Mouse (Mus musculus) forebrain, embryonic 12.5 days (tissue): ENCODE measurements at regions not wholly inside any gene's neighbourhood (a gene's known extent, or its start where the extent isn't known, plus 50 kb on each side); places are given as distances from the start of the nearest gene placed in this dataset.
A peak's percentile ranks its signal among the peaks of the same experiment; 100 is the strongest.

Source experiments
- ATAC-seq: fragments of 200-750 bp; cut with Nextera tagmentation; 2 replicates; pipeline ENCODE4 v1.8.0; 2017; ENCODE audit warnings: moderate TSS enrichment; ENCODE audit not compliant: low FRiP score
- H3K27ac ChIP-seq: fragments of 300-500 bp; sonication (generic); 2 replicates; pipeline ENCODE4 v1.5.1; 2016; ENCODE audit warnings: mild to moderate bottlenecking
- H3K27me3 ChIP-seq: fragments of 300-500 bp; sonication (generic); 2 replicates; pipeline ENCODE4 v1.6.1; 2016; ENCODE audit warnings: mild to moderate bottlenecking
- H3K36me3 ChIP-seq: fragments of 300-500 bp; sonication (generic); replicated peaks from 2 replicates; pipeline ENCODE4 v1.6.1; 2016; ENCODE audit warnings: mild to moderate bottlenecking
- H3K4me1 ChIP-seq: fragments of 300-500 bp; sonication (generic); 2 replicates; pipeline ENCODE4 v1.6.1; 2016
- H3K4me2 ChIP-seq: fragments of 300-500 bp; sonication (generic); 2 replicates; pipeline ENCODE4 v1.6.1; 2016; ENCODE audit warnings: mild to moderate bottlenecking, moderate library complexity
- H3K4me3 ChIP-seq: fragments of 300-500 bp; sonication (generic); replicated peaks from 2 replicates; pipeline ENCODE4 v1.5.1; 2016; ENCODE audit warnings: mild to moderate bottlenecking
- H3K9ac ChIP-seq: fragments of 300-500 bp; sonication (generic); 2 replicates; pipeline ENCODE4 v1.6.1; 2016; ENCODE audit warnings: mild to moderate bottlenecking
- H3K9me3 ChIP-seq: fragments of 300-500 bp; sonication (generic); 2 replicates; pipeline ENCODE4 v1.6.1; 2016
- WGBS: fragments of 180-500 bp; shearing (Covaris S2); methylation state at CpG from one replicate; pipeline ENCODE4 v1.1.7; 2016; 5-methylcytosine and 5-hydroxymethylcytosine counted together

DNA sequence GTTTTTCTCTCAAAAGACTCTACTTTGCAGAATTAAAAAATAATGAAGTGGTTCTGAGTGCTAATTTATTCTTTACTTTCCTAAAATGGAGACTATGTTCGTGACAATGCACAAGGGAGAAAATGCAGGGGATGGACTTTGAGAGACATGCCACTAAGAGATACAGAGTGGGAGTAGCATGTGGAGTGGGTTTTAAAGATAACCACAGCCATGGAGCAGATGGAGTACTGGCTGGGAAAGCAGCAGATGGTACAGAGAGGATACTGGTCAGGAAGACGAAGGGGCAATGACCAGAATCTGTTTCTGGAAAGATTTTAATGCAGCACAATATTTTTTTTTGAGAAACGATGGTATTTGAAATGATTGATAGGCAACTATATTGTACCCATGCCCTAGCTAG, 416.7 kb downstream of the Chl1 start:
- Histone ChIP-seq H3K27me3 (no peaks in the 10 kb centered on the region), H3K27ac (no peak overlapping the region), H3K36me3 (no peaks in the 10 kb centered on the region), H3K4me3 (no peak overlapping the region), H3K4me2 (no peak overlapping the region), H3K4me1 (no peaks in the 10 kb centered on the region), H3K9me3 (no peaks in the 10 kb centered on the region), H3K9ac (no peak overlapping the region)
- WGBS = 88% methylated on average over 3 of the region's 3 CpGs
- no peak for ATAC-seq

DNA sequence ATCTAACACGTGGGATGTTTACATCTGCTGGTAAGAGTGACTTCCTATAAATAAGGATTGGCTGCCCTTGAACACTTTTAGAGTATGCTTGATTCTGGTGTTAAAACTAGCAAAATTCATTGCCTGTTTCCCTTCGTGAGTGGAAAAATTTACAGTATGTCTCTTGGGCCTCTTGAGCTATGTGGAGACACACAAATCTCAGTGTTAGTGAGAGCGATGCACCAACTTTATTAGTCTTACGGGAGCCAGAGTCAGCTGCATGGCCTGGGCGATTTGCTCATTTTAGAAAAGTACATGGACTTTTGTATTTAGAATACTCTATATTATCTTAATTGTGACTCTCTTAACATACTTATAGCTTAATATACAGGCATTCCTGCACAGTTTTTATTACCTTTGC, 430.0 kb downstream of the Chl1 start:
- no peak overlapping the region for H3K27ac ChIP-seq
- ATAC-seq = no peak
- H3K36me3 ChIP-seq = no peaks in the 10 kb centered on the region
- no peak overlapping the region for H3K4me2 ChIP-seq
- H3K9me3 ChIP-seq = no peaks in the 10 kb centered on the region
- no peaks in the 10 kb centered on the region for H3K4me1 ChIP-seq
- 88% methylated on average over 5 of the region's 5 CpGs for WGBS
- H3K4me3 ChIP-seq = no peak overlapping the region
- no peak overlapping the region for H3K9ac ChIP-seq
- H3K27me3 ChIP-seq = no peaks in the 10 kb centered on the region

DNA sequence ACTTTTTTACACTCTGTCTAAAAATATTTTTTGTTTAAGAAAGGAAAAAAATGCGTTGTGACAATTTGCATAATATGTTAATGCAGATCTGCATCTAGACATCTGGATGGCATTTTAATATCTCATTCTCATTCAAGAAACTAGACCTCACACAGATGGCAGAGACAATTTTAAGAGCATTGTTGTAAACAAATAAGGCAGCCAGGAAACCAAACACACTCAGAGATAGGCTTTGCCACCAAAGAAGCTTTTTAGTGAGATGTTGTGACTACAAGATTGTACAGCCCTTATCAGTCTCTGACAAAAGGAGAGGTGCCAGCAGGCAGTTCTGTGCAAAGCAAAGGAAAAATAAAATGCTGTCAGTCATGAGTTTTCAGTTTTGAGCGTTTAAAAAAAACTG, 434.0 kb downstream of the Chl1 start:
- H3K27me3 ChIP-seq = no peaks in the 10 kb centered on the region
- ATAC-seq = no peak
- no peaks in the 10 kb centered on the region for H3K4me1 ChIP-seq
- no peaks in the 10 kb centered on the region for H3K9me3 ChIP-seq
- H3K9ac ChIP-seq = no peak overlapping the region
- H3K4me2 ChIP-seq = no peak overlapping the region
- H3K36me3 ChIP-seq = no peaks in the 10 kb centered on the region
- H3K27ac ChIP-seq = no peak overlapping the region
- no peak overlapping the region for H3K4me3 ChIP-seq
- 76% methylated on average over 2 of the region's 2 CpGs for WGBS

DNA sequence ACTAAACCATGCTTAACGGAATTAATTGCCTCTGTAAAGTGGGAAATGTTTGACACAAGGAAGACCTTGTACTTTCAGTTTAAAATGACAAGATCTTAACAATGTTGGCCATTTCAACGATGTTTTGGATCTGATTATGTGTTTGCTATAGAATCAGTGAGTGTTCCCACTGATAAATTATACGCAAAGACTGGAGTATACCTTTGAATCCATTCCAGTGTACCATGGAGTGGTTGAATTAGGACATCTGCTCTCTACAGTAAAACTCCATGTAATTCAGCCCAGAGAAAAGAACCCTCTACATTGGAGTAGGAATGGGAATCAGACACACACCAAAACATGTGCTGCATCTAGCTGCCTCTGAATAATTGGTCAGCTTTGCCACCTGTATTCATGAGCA, 437.1 kb downstream of the Chl1 start:
- no peak for ATAC-seq
- Histone ChIP-seq H3K36me3 (no peaks in the 10 kb centered on the region), H3K4me2 (no peak overlapping the region), H3K9me3 (no peaks in the 10 kb centered on the region), H3K27me3 (no peaks in the 10 kb centered on the region), H3K4me1 (no peaks in the 10 kb centered on the region), H3K9ac (no peak overlapping the region), H3K27ac (no peak overlapping the region), H3K4me3 (no peak overlapping the region)
- WGBS = 80% methylated on average over 3 of the region's 3 CpGs

DNA sequence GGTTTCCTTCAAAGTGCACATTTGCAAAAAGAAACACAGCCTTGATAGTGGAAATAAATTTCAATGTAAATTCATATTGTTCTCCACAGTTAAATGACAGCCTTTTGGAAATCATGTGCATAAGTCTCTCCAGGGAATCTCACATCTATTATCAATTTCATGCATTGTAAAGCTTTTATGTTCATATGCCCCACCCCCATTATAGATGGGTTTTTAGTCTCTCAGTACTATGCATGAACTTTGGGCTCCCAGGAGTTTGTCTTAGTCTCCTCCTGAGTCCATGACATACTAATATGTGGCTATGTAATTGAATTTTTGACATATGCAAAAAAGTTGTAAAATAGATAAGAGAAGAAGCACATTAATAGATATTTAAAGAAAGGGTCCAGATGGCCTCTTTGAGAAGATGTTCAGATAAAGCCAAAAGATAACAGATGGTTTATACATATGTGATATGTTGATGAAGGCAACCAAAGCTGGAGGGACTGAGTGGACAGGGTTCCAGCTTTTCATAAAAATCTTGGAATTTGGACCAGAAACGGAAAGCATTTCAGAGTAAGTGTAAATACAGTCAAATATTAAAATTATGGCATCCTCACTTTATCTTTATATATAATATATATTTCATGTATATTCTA, 442.9 kb downstream of the Chl1 start:
- no peaks in the 10 kb centered on the region for H3K36me3 ChIP-seq
- 88% methylated on average over 1 of the region's 1 CpGs for WGBS
- 0 out of 2 replicates have a peak, but pooled peaks have one; percentile 27 for ATAC-seq
- no peak overlapping the region for H3K9ac ChIP-seq
- H3K4me3 ChIP-seq = no peak overlapping the region
- H3K27ac ChIP-seq = no peak overlapping the region
- no peak overlapping the region for H3K4me2 ChIP-seq
- no peaks in the 10 kb centered on the region for H3K4me1 ChIP-seq
- H3K9me3 ChIP-seq = no peaks in the 10 kb centered on the region
- no peaks in the 10 kb centered on the region for H3K27me3 ChIP-seq

DNA sequence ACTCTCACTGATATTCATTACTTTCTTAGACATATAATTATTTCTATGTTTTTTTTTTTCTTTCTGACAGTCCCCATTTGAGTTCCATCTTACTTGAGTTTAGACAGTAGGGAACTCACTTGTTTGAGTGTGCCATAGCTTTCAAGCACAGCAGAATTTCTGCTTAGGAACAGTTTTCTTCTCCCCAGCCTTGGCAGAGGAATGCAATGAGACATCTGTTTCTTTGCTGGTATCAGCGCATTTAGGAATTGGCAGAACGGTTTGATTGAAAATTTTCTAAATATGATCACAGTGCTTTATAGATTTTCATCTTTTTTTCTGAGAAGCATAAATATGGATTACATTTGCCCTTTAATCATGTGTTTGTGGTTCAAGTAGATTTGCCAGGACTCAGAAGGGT, 448.6 kb downstream of the Chl1 start:
- H3K9me3 ChIP-seq = no peaks in the 10 kb centered on the region
- ATAC-seq = no peak
- no peak overlapping the region for H3K4me2 ChIP-seq
- H3K27ac ChIP-seq = no peak overlapping the region
- no peak overlapping the region for H3K9ac ChIP-seq
- no peaks in the 10 kb centered on the region for H3K4me1 ChIP-seq
- H3K4me3 ChIP-seq = no peak overlapping the region
- WGBS = 88% methylated on average over 2 of the region's 2 CpGs
- no peaks in the 10 kb centered on the region for H3K27me3 ChIP-seq
- H3K36me3 ChIP-seq = no peaks in the 10 kb centered on the region

DNA sequence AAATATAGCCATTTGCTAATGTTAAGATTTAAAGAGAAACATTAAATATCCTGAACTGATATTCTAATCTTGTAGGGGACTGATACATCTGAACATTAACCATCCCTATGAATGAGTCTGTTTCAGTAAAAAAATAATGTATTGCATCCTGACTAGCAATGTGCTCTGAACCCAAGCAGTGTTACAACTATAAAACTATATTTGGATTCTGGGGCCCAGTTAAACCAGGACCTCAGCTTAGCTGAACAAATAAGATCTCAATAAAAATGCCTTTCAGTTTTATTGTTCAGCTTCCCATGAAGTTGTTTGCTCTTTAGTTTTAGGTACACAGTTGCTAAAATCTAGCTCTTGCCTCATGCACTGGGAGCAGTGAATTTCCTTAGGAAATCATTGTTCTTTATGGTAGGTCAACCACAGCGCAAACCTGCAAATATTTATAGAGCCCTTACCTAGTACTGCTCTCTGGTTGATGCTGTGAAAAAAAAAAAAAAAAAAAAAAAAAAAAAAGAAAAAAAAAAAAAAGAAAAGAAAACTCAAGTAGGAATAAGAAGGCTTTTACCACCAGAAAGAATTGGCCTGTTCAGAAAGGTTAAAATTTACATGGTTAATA, 457.5 kb downstream of the Chl1 start:
- Histone ChIP-seq H3K36me3 (no peaks in the 10 kb centered on the region), H3K9ac (no peak overlapping the region), H3K27ac (no peak overlapping the region), H3K9me3 (no peaks in the 10 kb centered on the region), H3K4me1 (no peaks in the 10 kb centered on the region), H3K4me2 (no peak overlapping the region), H3K4me3 (no peak overlapping the region), H3K27me3 (no peaks in the 10 kb centered on the region)
- WGBS = 82% methylated on average over 1 of the region's 1 CpGs
- no peak for ATAC-seq

DNA sequence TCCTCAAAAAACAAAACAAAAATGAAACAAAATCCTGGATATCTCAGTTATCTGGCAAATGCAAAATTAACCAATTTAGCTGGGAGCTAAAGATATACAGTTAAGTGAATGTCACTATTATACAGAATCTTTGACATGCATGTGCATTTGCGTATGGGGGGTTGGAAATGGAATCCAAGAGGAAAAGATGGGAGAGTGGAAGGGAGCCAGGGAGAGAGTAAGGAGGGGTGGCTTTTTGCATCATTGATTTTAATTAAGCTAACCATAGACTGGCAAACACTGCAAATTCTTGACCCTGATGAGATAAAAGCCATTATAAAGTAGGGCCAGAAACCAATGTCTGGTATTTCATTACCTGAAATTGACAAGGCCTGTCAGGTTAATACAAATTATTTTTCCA, 488.8 kb downstream of the Chl1 start:
- Histone ChIP-seq H3K4me2 (no peak overlapping the region), H3K36me3 (no peaks in the 10 kb centered on the region), H3K4me1 (no peaks in the 10 kb centered on the region), H3K27me3 (no peaks in the 10 kb centered on the region), H3K9me3 (no peaks in the 10 kb centered on the region), H3K27ac (no peak overlapping the region), H3K9ac (no peak overlapping the region), H3K4me3 (no peak overlapping the region)
- ATAC-seq = no peak
- 69% methylated on average over 1 of the region's 1 CpGs for WGBS

DNA sequence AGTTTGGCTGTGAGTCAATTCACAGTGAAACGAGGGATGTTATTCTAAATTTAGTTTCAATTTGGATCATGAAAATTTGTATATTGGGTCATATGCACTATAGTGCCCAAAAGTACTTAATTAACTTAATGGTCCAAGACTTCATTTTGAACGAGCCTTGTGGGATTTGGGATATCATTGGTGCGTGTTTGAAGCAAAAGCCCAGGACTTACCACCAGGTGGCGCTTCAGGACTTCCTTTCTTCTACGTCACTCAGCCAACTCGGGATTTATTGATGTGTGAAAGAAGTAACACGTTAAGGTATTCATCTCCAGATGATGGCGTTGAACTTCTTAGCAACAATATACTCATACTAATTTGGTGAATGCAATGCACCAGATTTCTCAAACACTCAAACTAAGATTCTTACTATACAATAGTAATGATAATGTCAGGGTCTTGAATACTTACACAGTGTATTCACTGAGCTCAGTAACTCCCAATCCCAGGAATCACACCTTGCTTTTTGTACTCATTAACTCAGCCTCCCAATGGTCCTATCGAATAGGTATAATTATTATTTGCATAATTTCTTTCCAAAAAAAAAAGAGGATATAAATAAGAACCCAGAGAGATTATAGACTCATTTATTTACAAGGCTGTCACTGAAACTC, 464.0 kb upstream of the Cntn6 start:
- no peak overlapping the region for H3K9ac ChIP-seq
- ATAC-seq = peak; percentile 80
- H3K27ac ChIP-seq = no peak overlapping the region
- H3K4me3 ChIP-seq = no peak overlapping the region
- no peak overlapping the region for H3K4me2 ChIP-seq
- H3K36me3 ChIP-seq = no peaks in the 10 kb centered on the region
- 9% methylated on average over 9 of the region's 9 CpGs for WGBS
- H3K4me1 ChIP-seq = no peaks in the 10 kb centered on the region
- H3K27me3 ChIP-seq = no peaks in the 10 kb centered on the region
- no peaks in the 10 kb centered on the region for H3K9me3 ChIP-seq

DNA sequence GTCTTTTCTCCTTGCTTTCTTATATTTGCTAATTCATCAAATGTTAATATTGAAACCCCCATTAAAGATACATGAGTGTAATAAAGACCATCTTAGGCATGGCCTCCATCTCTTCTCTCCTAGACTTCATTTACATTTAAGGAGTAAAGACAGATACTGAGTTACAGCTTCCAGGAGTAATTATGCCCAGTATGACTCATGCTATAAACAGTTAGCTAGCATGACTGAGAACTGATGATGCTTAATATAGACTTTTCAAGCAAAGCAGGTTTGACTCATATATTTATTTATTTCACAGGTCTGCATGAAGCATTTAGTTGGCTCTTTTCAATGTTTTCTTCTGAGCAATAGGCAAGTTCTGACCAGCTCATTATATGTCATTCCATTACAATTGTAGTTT, 453.7 kb upstream of the Cntn6 start:
- Histone ChIP-seq H3K27me3 (no peaks in the 10 kb centered on the region), H3K4me1 (no peaks in the 10 kb centered on the region; the same call in 1 of the 2 replicates), H3K27ac (no peak overlapping the region), H3K4me3 (no peak overlapping the region), H3K4me2 (no peak overlapping the region), H3K9me3 (no peaks in the 10 kb centered on the region), H3K9ac (no peak overlapping the region), H3K36me3 (no peaks in the 10 kb centered on the region)
- no peak for ATAC-seq

DNA sequence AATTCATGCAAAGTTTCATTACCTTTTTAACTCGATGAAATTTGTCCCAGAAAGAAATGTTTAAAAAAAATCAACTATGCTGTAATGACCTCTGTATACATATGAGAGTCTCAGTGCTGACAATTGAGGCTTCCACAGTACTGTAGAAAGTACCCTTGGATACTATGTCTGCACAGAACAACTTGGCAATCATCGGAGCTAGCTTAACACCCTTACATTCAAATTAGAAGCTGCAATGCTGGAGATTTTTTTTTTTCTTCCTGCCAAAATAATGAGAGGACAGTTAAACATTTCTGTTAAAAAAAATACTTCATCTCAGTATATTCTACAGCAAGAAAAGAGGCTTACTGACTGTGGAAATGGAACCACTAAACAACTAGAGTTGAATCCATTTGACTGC, 452.1 kb upstream of the Cntn6 start:
- no peaks in the 10 kb centered on the region for H3K9me3 ChIP-seq
- H3K9ac ChIP-seq = no peak overlapping the region
- H3K4me2 ChIP-seq = no peak overlapping the region
- H3K27ac ChIP-seq = no peak overlapping the region
- no peaks in the 10 kb centered on the region; the same call in 1 of the 2 replicates for H3K4me1 ChIP-seq
- H3K4me3 ChIP-seq = no peak overlapping the region
- no peaks in the 10 kb centered on the region for H3K36me3 ChIP-seq
- no peak for ATAC-seq
- 87% methylated on average over 2 of the region's 2 CpGs for WGBS
- no peaks in the 10 kb centered on the region for H3K27me3 ChIP-seq

DNA sequence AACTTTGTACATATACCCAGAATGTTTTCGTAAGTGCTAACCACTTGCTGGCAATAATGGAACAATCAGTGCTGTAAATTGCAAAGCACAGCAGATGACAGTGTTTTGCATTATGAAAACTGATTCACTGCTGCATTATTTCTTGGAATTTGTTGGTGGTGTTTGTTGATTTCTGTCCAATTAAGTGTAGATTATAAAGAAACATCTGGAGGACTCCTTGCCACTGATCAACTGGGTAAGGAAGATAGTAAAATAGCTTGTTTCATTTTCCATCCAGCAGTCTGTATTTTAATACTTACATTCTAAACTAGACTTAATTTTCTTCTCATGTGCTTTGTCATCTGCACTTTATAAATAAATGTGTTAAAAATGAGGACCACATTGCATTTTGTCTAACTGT, 436.6 kb upstream of the Cntn6 start:
- ATAC-seq = no peak
- H3K36me3 ChIP-seq = no peaks in the 10 kb centered on the region
- no peaks in the 10 kb centered on the region for H3K4me1 ChIP-seq
- no peak overlapping the region for H3K4me2 ChIP-seq
- H3K9me3 ChIP-seq = no peaks in the 10 kb centered on the region
- H3K9ac ChIP-seq = no peak overlapping the region
- H3K27me3 ChIP-seq = no peaks in the 10 kb centered on the region
- WGBS = 64% methylated on average over 1 of the region's 1 CpGs
- H3K4me3 ChIP-seq = no peak overlapping the region
- H3K27ac ChIP-seq = no peak overlapping the region

DNA sequence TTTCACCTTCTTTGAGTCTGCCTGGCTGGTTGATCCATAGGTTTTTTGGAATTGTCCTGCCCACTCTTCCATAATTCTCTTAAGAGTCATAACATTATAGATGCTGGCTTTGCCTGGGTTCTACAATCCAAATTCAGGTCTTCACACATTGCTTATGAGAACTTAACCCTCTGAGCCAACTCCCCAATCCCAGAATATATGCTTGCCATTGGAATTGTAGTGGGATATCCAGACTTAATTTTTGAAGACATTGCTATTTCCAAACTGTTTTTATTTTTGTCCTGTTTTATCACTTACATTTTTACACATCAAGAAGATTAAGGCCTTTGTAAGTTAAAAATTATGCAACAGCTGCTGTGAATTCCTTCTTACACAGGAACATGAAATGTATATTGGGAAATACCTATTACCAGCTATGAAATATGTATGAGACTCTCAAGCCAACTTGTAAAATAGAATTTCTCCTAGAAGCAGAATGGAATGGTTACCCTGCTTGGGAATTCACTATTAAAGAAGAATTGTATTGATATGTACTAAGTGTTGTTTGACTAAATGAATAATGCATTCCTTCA, 430.8 kb upstream of the Cntn6 start:
- Histone ChIP-seq H3K9ac (no peak overlapping the region), H3K4me3 (no peak overlapping the region), H3K27me3 (no peaks in the 10 kb centered on the region), H3K27ac (no peak overlapping the region), H3K4me2 (no peak overlapping the region), H3K4me1 (no peaks in the 10 kb centered on the region), H3K36me3 (no peaks in the 10 kb centered on the region), H3K9me3 (no peaks in the 10 kb centered on the region)
- no peak for ATAC-seq
